Mouse (Mus musculus): ENCODE measurements around the gene Dlg2. TPM values are rescaled to one million over a fixed set of nuclear protein-coding genes. Genes with fewer than 3 reads are reported as not detected.
A peak's percentile ranks its signal among the peaks of the same experiment; 100 is the strongest.

The Dlg2 gene
- polyA plus RNA-seq, 1 experiment from 2014 or later: 30.0 TPM

DNA sequence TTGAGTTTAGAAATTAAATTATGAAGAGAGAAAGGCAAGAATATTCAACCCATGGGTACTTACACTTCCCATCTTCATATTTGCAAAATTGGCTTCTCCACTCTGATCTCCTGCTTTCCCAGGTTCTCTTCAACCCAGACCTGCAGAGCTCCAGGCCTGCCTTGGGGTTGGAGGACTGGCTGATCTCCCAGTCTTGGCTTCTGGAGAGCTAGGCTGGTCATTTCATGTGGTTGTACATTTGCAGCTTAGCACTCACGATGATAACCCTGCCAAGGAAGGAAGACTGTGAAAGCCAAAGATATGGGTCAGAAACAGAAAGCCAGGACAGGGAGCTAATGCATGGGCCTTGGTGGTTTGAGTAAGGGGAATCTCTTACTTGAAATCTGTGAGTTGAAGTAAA, 1176.6 kb downstream of the Dlg2 start:
- WGBS: 86% methylated on average over 1 of the region's 1 CpGs
- no peak for DNase-seq (ENCODE audit: low spot score)
- H3K9ac ChIP-seq: no peak overlapping the region

DNA sequence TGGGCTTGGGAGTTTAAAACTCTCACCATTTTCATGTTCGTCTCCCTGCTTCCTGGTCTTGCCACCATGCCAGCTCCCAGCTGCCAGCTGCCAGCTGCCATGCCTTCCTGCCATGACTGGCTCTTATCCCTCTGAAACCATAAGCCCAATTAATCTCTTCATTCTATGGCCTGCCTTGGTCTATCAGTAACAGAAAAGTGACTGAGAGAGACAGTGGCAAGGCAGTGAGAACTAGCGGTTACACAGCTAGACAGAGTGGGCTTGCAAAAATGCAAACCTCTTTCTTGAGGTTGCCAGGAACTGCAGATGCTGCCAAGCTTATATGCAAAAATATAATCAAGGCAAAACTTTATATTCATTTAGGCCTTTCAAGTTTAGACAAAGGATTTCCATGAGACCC, 1183.0 kb downstream of the Dlg2 start:
- Histone ChIP-seq H3K4me1 (replicated peaks; ENCODE audit: control insufficient read depth, insufficient read depth, low read length) (no peaks in the 10 kb centered on the region), H3K4me2 (replicated peaks) (no peak overlapping the region), H3K9me3 (ENCODE audit: control insufficient read depth, low read length) (no peaks in the 10 kb centered on the region), H3K9ac (no peak overlapping the region), H3K27ac (no peak overlapping the region), H3K36me3 (replicated peaks; ENCODE audit: control insufficient read depth, insufficient read depth) (no peaks in the 10 kb centered on the region), H3K4me3 (replicated peaks; ENCODE audit: low read length) (no peak overlapping the region), H3K27me3 (ENCODE audit: control insufficient read depth, insufficient read depth, low read length) (no peaks in the 10 kb centered on the region)
- no peak for DNase-seq (ENCODE audit: low spot score)
- no peak for ATAC-seq (ENCODE audit: low FRiP score)
- WGBS: 64% methylated on average over 2 of the region's 2 CpGs

More for the DNA sequence above, 1176.6 kb downstream of the Dlg2 start:
- H3K4me1 ChIP-seq (replicated peaks; ENCODE audit: control insufficient read depth, insufficient read depth, low read length): no peaks in the 10 kb centered on the region
- H3K27me3 ChIP-seq (ENCODE audit: control insufficient read depth, insufficient read depth, low read length): no peaks in the 10 kb centered on the region
- no peak overlapping the region for H3K4me3 ChIP-seq (replicated peaks; ENCODE audit: low read length)
- ATAC-seq (ENCODE audit: low FRiP score): no peak
- H3K4me2 ChIP-seq (replicated peaks): no peak overlapping the region
- no peaks in the 10 kb centered on the region for H3K36me3 ChIP-seq (replicated peaks; ENCODE audit: control insufficient read depth, insufficient read depth)
- H3K27ac ChIP-seq: no peak overlapping the region
- no peaks in the 10 kb centered on the region for H3K9me3 ChIP-seq (ENCODE audit: control insufficient read depth, low read length)

DNA sequence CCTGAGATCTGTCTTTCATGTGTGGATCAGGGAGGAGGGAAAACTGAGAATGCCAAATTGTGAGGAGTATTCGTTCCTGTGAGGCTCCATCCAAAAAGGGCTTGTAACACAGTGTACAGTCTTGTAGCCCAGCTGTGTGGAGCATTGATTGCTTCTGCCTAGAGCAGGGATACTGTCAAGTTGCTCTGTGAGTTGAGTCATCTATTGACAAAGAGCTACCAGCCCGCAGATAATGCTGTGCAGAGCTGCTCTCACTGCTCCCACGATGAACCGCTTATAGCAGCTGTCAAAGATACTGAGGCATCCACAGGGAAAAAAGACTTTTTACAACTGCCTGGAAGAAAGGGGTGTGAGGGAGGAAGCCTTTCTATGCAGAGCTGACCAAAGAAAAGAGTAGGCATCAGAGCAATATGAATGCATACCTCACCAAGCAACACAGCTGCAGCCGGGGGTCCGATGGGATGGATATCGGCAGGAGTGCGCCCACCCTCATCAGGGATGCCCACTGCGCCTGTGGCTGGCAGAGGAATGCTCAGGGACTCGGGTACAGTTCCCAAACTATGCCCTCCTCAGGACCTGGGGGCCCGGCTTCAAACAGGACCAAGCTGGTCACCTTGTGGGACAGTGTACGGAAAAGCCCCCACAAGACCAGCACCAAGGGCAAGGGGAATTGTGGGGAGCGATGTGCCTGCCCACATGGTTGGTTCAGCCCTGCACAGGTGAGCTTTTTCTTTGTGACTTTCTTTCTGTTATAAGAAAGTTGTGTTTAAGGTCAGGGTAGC, 1196.0 kb downstream of the Dlg2 start:
- DNase-seq (ENCODE audit: low spot score) (no peak), ATAC-seq (ENCODE audit: low FRiP score) (peak; percentile 37; the same call in 1 of the 2 replicates)
- 0 out of 2 replicates have a peak overlapping the region, but pooled peaks have one; percentile 15 for H3K4me2 ChIP-seq (replicated peaks)
- 67% methylated on average over 13 of the region's 13 CpGs for WGBS
- no peaks in the 10 kb centered on the region for H3K9me3 ChIP-seq (ENCODE audit: control insufficient read depth, low read length)
- H3K4me1 ChIP-seq (replicated peaks; ENCODE audit: control insufficient read depth, insufficient read depth, low read length): no peaks in the 10 kb centered on the region
- no peak overlapping the region for H3K9ac ChIP-seq
- no peaks in the 10 kb centered on the region for H3K36me3 ChIP-seq (replicated peaks; ENCODE audit: control insufficient read depth, insufficient read depth)
- H3K27ac ChIP-seq: no peak overlapping the region
- H3K27me3 ChIP-seq (ENCODE audit: control insufficient read depth, insufficient read depth, low read length): no peaks in the 10 kb centered on the region
- H3K4me3 ChIP-seq (replicated peaks; ENCODE audit: low read length): no peak overlapping the region

DNA sequence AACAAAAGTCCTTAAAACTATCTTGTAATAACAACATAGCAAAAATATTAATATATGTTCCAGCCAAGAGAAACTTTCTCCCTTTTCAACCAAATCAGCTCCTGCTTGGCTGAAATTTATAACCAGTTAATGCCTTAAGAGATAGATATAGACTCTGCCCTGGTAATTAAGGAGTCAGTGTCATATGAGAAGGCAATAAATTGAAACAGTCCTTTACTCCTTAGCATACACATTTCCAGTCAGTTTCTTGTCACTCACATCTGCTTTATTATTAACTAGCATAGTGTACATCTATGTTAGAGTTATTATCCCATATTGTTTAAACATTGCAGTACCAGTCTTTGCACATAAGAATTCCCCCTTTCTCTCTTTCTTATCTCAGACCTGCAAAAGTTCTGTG, 1197.9 kb downstream of the Dlg2 start:
- no peaks in the 10 kb centered on the region for H3K27me3 ChIP-seq (ENCODE audit: control insufficient read depth, insufficient read depth, low read length)
- no peaks in the 10 kb centered on the region for H3K4me1 ChIP-seq (replicated peaks; ENCODE audit: control insufficient read depth, insufficient read depth, low read length)
- H3K9me3 ChIP-seq (ENCODE audit: control insufficient read depth, low read length): no peaks in the 10 kb centered on the region
- ATAC-seq (ENCODE audit: low FRiP score) (no peak), DNase-seq (ENCODE audit: low spot score) (no peak)
- no peak overlapping the region for H3K27ac ChIP-seq
- H3K4me3 ChIP-seq (replicated peaks; ENCODE audit: low read length): no peak overlapping the region
- H3K36me3 ChIP-seq (replicated peaks; ENCODE audit: control insufficient read depth, insufficient read depth): no peaks in the 10 kb centered on the region
- no peak overlapping the region for H3K9ac ChIP-seq
- no peak overlapping the region for H3K4me2 ChIP-seq (replicated peaks)

DNA sequence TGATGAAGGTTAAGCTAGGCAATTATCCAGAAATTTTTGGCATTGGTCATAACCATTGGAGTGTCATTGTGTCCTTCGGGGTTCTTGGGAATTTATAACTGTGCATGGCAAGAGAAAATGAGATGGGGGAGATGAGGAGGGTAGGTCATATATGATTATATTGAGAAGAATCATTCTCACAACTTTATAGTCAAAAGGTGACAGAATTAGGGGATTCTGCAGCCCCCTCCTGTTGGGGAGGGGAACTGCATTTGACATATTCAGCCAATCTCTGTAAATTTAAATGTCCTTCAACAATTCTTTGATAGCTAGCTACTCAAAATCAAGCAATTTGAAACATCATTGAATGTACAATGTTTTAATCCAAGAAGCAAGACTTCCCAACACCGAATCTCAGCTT, 1201.5 kb downstream of the Dlg2 start:
- Histone ChIP-seq H3K4me2 (replicated peaks) (no peak overlapping the region), H3K4me1 (replicated peaks; ENCODE audit: control insufficient read depth, insufficient read depth, low read length) (no peaks in the 10 kb centered on the region), H3K9ac (no peak overlapping the region), H3K27ac (no peak overlapping the region), H3K4me3 (replicated peaks; ENCODE audit: low read length) (no peak overlapping the region), H3K36me3 (replicated peaks; ENCODE audit: control insufficient read depth, insufficient read depth) (no peaks in the 10 kb centered on the region), H3K9me3 (ENCODE audit: control insufficient read depth, low read length) (no peaks in the 10 kb centered on the region), H3K27me3 (ENCODE audit: control insufficient read depth, insufficient read depth, low read length) (no peaks in the 10 kb centered on the region)
- no peak for ATAC-seq (ENCODE audit: low FRiP score)
- WGBS: 67% methylated on average over 2 of the region's 2 CpGs
- DNase-seq (ENCODE audit: low spot score): no peak

DNA sequence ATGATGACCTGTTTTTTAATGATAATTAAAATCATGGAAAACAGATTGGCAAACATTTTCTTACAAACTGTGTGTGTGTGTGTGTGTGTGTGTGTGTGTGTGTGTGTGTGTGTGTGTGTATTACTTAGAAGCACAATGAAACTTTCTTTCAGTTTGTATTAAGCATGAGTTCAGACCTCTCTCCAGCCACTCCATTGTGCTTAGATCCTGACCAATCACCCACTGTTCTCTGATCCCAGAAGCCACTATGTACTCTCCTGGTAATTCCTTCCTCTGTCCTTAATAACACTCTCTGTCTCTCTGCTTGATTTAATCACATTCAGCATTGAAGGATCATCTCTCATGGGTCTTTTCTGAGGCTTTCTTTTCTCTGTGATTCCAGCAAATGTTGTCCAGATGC, 1211.5 kb downstream of the Dlg2 start:
- Histone ChIP-seq H3K36me3 (replicated peaks; ENCODE audit: control insufficient read depth, insufficient read depth) (no peaks in the 10 kb centered on the region), H3K4me1 (replicated peaks; ENCODE audit: control insufficient read depth, insufficient read depth, low read length) (no peaks in the 10 kb centered on the region), H3K4me2 (replicated peaks) (no peak overlapping the region), H3K27ac (no peak overlapping the region), H3K4me3 (replicated peaks; ENCODE audit: low read length) (no peak overlapping the region), H3K9ac (no peak overlapping the region), H3K9me3 (ENCODE audit: control insufficient read depth, low read length) (no peaks in the 10 kb centered on the region), H3K27me3 (ENCODE audit: control insufficient read depth, insufficient read depth, low read length) (no peaks in the 10 kb centered on the region)
- ATAC-seq (ENCODE audit: low FRiP score) (no peak), DNase-seq (ENCODE audit: low spot score) (no peak)

DNA sequence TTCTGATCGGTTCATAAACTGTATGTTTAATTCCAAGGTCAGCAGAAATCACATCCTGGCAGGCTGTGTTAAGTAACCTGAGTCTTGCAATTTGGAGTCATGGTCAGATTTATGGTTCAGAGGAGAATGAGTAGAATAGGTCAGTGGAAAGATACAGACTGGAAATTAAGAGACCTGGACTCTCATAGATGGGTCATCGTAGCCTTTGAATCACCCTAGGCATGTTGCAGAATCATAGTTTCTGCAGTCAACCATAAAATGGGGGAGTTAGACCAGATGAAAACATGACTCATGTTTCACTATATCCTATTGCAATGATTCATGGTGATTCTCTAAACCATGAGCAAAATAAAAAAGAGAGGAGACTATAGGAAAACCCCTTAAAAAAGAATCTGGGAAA, 1213.4 kb downstream of the Dlg2 start:
- Histone ChIP-seq H3K36me3 (replicated peaks; ENCODE audit: control insufficient read depth, insufficient read depth) (no peaks in the 10 kb centered on the region), H3K4me2 (replicated peaks) (no peak overlapping the region), H3K27me3 (ENCODE audit: control insufficient read depth, insufficient read depth, low read length) (no peaks in the 10 kb centered on the region), H3K27ac (no peak overlapping the region), H3K9me3 (ENCODE audit: control insufficient read depth, low read length) (no peaks in the 10 kb centered on the region), H3K4me3 (replicated peaks; ENCODE audit: low read length) (no peak overlapping the region), H3K4me1 (replicated peaks; ENCODE audit: control insufficient read depth, insufficient read depth, low read length) (no peaks in the 10 kb centered on the region), H3K9ac (no peak overlapping the region)
- 75% methylated on average over 2 of the region's 2 CpGs for WGBS
- DNase-seq (ENCODE audit: low spot score) (no peak), ATAC-seq (ENCODE audit: low FRiP score) (no peak)

DNA sequence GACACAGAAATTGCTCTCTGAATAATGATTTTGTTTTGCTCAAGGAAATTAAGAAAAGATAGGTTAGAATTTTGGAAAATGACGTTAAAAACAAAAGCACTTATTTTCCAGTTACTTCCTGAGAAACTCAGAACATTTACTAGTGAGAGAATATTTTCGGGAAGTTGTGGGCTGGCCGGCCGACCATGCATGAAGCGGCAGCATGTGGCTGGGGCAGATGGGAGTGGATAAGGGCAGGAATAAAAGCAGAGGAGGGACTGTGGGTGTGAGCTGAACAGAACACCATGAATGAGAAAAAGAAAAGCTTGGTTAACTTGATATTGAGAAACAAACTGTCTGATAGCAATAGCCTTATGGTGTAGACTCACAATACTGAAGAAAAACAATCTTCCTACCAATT, 1233.4 kb downstream of the Dlg2 start:
- Histone ChIP-seq H3K27ac (no peak overlapping the region), H3K4me2 (replicated peaks) (no peak overlapping the region), H3K4me1 (replicated peaks; ENCODE audit: control insufficient read depth, insufficient read depth, low read length) (no peaks in the 10 kb centered on the region), H3K27me3 (ENCODE audit: control insufficient read depth, insufficient read depth, low read length) (no peaks in the 10 kb centered on the region), H3K4me3 (replicated peaks; ENCODE audit: low read length) (no peak overlapping the region), H3K9ac (no peak overlapping the region), H3K9me3 (ENCODE audit: control insufficient read depth, low read length) (no peaks in the 10 kb centered on the region), H3K36me3 (replicated peaks; ENCODE audit: control insufficient read depth, insufficient read depth) (no peaks in the 10 kb centered on the region)
- WGBS: 69% methylated on average over 5 of the region's 5 CpGs
- ATAC-seq (ENCODE audit: low FRiP score) (no peak), DNase-seq (ENCODE audit: low spot score) (no peak)

DNA sequence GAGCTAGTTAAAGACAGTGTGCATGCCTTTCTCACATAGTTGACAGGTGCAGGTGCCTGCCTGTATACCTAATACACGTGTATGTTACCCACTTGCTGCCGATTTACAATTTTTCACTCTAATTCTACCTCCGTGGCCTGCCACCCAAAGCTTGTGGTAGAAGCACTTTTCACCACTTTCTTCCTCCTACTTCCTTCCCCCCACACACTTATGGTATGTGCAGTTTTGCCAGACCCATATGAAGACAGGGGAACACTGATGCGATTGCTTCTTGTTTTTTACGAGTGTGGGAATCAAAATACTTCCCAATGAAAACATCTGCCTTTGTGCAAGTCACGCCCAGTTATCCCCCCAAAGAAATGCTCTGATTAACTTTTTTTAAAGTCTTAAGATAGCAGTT, 1234.7 kb downstream of the Dlg2 start:
- no peak overlapping the region for H3K4me2 ChIP-seq (replicated peaks)
- ATAC-seq (ENCODE audit: low FRiP score) (no peak), DNase-seq (ENCODE audit: low spot score) (no peak)
- H3K9ac ChIP-seq: no peak overlapping the region
- 83% methylated on average over 6 of the region's 6 CpGs for WGBS
- H3K4me1 ChIP-seq (replicated peaks; ENCODE audit: control insufficient read depth, insufficient read depth, low read length): no peaks in the 10 kb centered on the region
- no peaks in the 10 kb centered on the region for H3K36me3 ChIP-seq (replicated peaks; ENCODE audit: control insufficient read depth, insufficient read depth)
- H3K27me3 ChIP-seq (ENCODE audit: control insufficient read depth, insufficient read depth, low read length): no peaks in the 10 kb centered on the region
- H3K9me3 ChIP-seq (ENCODE audit: control insufficient read depth, low read length): no peaks in the 10 kb centered on the region
- no peak overlapping the region for H3K4me3 ChIP-seq (replicated peaks; ENCODE audit: low read length)
- no peak overlapping the region for H3K27ac ChIP-seq

DNA sequence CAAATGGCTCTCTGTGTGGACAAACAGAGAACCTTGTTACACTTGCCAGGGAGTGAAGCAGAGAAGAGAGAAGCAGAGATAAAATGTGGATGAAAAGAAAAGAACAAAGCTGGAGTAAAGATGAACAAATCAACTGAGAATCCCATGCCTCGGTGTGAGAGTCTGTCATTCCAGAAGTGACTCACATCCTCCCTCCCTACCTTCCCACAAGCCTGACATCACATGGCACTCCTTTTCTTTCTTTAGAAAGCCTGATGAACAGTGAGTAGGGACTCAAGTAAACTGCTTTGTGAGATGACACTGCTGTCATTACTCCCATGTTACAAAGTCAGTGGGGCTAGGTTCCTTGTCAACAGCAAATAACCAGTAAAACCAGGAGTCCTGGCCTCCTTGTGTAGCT, 1239.3 kb downstream of the Dlg2 start:
- Histone ChIP-seq H3K36me3 (replicated peaks; ENCODE audit: control insufficient read depth, insufficient read depth) (no peaks in the 10 kb centered on the region), H3K9ac (no peak overlapping the region), H3K9me3 (ENCODE audit: control insufficient read depth, low read length) (no peaks in the 10 kb centered on the region), H3K4me1 (replicated peaks; ENCODE audit: control insufficient read depth, insufficient read depth, low read length) (no peaks in the 10 kb centered on the region), H3K4me3 (replicated peaks; ENCODE audit: low read length) (no peak overlapping the region), H3K27ac (no peak overlapping the region), H3K4me2 (replicated peaks) (no peak overlapping the region), H3K27me3 (ENCODE audit: control insufficient read depth, insufficient read depth, low read length) (no peaks in the 10 kb centered on the region)
- DNase-seq (ENCODE audit: low spot score): no peak
- WGBS: 76% methylated on average over 1 of the region's 1 CpGs
- ATAC-seq (ENCODE audit: low FRiP score): no peak

Measured in hindbrain, embryonic 14.5 days (tissue).